Mouse (Mus musculus) layer of hippocampus, adult 2 months (tissue): Measurements from ENCODE around the gene Klc3. TPM values are rescaled to one million over a fixed set of nuclear protein-coding genes. Genes with fewer than 3 reads are reported as not detected.
A peak's percentile ranks its signal among the peaks of the same experiment; 100 is the strongest.

ENCODE experiments used
- DNase-seq, 2 experiments: peaks; one replicate each; pipeline ENCODE4 v3.0.0; 2022; ENCODE audit warnings: low spot score in 2 of 2
- H3K27ac ChIP-seq: fragments of 200-600 bp; 2 replicates; pipeline ENCODE4 v1.8.1; 2022
- H3K4me3 ChIP-seq: fragments of 200-600 bp; 2 replicates; pipeline ENCODE4 v1.8.1; 2022; ENCODE audit warnings: mild to moderate bottlenecking
- CTCF ChIP-seq: fragments of 200-600 bp; conservative IDR thresholded peaks from 2 replicates; pipeline ENCODE4 v1.8.1; 2022; ENCODE audit warnings: antibody characterized with exemption, mild to moderate bottlenecking, moderate library complexity
- total RNA-seq, 2 experiments: library from RNA; stranded (reverse); gene quantifications; 2 replicates each; pipeline ENCODE4 v1.2.3; 2021

Gene Klc3
- total RNA-seq, 2 experiments from 2014 or later, result 3.2 to 3.5 TPM

DNA sequence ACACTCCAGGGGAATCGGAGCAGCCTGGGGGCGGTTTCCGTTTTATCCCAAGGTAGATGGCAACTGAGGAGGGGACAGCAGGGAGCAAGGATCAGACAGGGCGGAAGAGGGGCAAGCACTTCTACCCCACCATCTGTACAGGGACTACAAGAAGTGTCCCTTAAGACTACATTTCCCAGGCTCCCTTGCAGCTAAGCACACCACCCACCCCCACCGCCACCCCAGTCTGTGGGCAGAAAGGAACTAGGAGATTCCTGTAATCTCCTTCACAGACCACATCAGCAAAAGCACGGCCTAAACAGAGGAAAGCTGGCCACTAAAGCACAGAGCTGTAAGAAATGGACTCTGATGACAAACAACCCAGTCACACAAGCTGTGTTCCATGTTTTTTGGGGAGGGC lies 22.4 kb upstream of the Klc3 start:
- peak in 1 of 2 experiments; percentile 43 for DNase-seq
- peak overlapping the region; percentile 18; the same call in 1 of the 2 replicates for H3K27ac ChIP-seq
- no peak overlapping the region for H3K4me3 ChIP-seq
- no peak for TF ChIP-seq CTCF

DNA sequence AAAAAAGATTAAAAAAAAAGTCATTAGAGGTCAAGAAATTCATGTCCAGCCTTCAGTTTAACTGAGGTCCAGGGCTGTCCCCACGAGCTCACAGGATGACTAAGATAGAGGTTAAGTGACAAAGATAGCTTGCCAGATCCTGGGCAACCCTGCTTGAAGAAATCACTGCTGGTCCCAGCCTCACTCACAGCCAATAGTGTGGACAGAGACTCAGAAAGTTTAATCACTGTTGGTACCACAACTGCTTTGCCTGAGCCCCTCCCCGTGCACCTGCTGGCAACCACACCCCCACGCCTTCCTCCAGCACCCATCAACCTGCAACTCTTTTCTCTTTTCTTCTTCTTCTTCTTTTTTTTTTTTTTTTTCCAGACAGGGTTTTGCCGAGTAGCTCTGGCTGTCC lies 20.1 kb upstream of the Klc3 start:
- no peak overlapping the region for H3K4me3 ChIP-seq
- no peak for TF ChIP-seq CTCF
- no peak for DNase-seq

DNA sequence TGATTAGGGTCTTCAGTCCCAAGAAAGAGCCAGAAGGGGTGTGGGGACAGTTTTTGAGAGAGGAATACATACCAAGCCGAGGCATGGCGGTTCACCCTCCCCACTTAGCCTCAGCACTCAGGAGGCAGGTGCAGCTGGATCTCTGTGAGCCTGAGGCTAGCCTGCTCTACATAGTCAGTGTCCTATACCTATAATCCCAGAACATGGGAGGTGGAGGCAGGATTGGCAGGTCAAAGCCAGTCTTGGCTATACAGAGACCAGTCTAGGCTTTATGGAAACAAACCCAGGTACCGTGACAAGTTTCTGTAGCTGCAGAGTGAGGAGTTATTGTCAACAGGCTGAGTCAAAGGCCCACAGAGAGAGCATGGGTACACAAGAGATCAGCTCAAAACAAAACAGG lies 19.2 kb upstream of the Klc3 start:
- DNase-seq, result no peak
- TF ChIP-seq CTCF, result no peak
- H3K27ac ChIP-seq, result no peak overlapping the region
- H3K4me3 ChIP-seq, result no peak overlapping the region

More for the DNA sequence above, 20.1 kb upstream of the Klc3 start:
- H3K27ac ChIP-seq, result no peak overlapping the region

DNA sequence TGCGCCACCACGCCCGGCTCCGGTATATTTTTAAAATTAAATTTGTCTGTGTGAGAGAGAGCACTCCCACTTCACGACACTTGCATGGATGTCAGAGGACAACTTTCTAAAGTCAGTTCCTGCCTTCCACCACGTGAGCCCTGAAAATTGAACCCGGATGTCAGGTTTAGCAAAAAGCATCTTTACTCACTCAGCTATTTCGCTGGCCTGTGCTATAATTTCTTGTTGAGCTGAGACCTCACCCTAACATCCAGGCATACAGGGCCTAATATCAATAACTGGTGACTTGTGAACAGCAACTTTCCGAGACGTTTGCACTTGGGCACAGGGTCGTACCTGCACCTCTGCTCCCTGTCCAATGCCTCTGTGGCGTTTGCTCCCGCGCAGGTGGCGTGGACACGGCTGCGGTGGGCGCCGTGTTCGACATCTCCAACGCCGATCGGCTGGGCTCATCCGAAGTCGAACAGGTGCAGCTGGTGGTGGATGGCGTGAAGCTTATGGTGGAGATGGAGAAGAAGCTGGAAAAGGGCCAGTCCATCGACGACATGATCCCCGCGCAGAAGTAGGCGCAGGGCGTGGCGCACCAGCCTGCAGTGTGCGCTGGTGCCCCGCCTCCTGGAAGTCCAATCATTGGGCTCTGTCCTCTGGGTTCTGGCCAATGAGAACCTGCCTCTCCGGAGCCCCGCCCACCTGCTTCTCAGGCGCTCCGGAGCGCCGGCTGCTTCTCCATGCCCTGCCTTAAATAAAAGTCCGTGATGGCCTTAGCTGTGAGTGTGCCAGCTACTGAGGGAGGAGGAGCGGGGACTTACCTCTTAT lies 17.1 kb upstream of the Klc3 start:
- peak overlapping the region; percentile 65 for H3K4me3 ChIP-seq
- no peak overlapping the region for H3K27ac ChIP-seq
- no peak for TF ChIP-seq CTCF
- peak; percentile 79 to 90 for DNase-seq

DNA sequence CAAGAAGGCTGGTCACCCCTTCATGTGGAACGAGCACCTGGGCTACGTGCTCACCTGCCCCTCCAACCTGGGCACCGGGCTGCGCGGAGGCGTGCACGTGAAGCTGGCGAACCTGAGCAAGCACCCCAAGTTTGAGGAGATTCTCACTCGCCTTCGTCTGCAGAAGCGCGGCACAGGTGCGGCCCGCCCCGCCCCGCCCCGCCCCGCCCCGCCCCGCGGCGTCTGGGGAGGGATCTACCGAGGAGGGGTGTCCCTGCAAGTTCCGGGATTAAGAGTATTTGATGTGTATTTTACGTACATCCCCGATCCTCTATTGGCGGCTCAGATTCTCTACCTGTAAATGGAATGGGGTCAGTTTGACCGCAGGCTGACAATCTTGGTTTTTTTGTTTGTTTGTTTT lies 16.2 kb upstream of the Klc3 start:
- H3K4me3 ChIP-seq, result no peak overlapping the region
- no peak for TF ChIP-seq CTCF
- DNase-seq, result no peak
- H3K27ac ChIP-seq, result no peak overlapping the region

DNA sequence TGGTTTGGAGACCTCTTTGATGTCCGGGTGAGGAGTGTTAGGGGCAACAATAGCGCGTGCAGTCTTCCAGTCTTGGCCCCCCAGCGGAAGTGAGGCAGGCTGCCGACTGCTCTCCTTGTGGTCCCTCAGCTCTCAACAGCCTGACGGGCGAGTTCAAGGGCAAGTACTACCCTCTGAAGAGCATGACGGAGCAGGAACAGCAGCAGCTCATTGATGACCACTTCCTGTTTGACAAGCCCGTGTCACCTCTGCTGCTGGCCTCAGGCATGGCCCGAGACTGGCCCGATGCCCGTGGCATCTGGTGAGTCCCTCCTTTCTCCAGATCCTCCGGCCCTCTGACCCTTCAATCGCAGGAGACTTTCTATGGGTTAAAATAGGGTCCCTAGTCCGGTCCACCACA lies 12.7 kb upstream of the Klc3 start:
- Histone ChIP-seq H3K4me3 (no peak overlapping the region), H3K27ac (no peak overlapping the region)
- no peak for TF ChIP-seq CTCF
- no peak for DNase-seq

DNA sequence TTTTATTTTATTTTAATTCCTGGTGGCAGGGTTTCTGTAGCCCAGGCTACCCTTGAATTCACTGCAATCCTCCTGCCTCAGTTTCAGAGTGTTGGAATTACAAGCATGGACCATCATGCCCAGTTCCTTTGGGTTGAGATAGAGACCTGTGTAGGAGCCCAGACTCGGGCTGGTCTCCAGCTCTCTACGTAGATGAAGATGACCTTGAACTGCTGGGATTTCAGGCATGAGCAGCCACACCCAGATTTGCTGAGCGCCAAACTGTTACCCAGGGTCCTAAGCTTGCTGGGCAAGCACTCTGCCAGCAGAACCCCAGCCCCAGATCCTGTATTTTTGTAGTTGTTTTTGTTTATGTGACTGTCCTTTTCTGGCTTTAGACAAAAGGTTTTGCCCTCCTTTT lies 9.6 kb upstream of the Klc3 start:
- no peak overlapping the region for H3K4me3 ChIP-seq
- DNase-seq, result no peak
- TF ChIP-seq CTCF, result no peak
- H3K27ac ChIP-seq, result no peak overlapping the region

DNA sequence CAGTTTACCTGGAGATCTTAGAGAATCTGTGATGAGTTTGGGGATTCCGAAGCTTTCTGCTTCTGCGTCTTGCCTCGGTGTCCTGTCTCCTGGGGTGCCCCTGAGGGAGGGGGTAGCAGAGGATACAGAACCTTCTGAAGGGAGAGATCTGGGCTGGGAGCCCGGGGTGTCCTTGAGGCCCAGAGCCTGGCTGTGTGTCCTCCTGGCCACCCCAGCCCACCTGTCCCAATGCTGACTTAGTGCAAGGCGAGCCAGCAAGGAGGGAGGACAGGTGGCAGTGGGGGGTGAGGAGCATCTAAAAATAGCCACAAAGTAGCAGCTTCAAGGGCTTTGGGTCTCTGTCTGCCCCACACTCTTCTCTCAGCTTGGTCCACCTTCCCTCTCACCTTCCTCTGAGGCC lies 7.9 kb upstream of the Klc3 start:
- TF ChIP-seq CTCF, result no peak
- DNase-seq, result no peak
- no peak overlapping the region for H3K4me3 ChIP-seq
- no peak overlapping the region for H3K27ac ChIP-seq

DNA sequence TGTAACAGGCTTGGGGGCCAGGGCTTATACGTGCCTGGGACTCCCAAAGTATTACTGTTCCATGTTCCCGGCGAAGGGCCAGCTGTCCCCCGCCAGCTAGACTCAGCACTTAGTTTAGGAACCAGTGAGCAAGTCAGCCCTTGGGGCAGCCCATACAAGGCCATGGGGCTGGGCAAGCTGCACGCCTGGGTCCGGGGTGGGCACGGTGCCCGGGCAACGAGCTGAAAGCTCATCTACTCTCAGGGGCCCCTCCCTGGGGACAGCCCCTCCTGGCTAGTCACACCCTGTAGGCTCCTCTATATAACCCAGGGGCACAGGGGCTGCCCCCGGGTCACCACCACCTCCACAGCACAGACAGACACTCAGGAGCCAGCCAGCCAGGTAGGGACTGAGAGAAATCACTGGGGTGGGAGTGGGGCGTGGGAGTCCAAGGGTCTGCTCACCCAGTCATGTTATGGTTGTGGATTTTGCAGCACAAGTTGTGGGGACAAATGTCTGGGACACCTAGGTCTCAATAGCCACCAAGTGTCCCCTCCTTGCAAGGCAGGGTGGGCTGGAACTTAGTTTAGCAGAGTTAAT lies 7.0 kb upstream of the Klc3 start:
- no peak overlapping the region for H3K27ac ChIP-seq
- TF ChIP-seq CTCF, result no peak
- no peak overlapping the region for H3K4me3 ChIP-seq
- no peak for DNase-seq

DNA sequence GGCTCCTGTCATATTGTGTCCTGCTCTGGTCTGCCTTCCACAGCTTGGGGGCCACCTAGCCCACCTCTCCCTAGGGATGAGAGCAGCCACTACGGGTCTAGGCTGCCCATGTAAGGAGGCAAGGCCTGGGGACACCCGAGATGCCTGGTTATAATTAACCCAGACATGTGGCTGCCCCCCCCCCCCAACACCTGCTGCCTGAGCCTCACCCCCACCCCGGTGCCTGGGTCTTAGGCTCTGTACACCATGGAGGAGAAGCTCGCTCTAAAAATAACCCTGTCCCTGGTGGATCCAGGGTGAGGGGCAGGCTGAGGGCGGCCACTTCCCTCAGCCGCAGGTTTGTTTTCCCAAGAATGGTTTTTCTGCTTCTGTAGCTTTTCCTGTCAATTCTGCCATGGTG lies 5.8 kb upstream of the Klc3 start:
- no peak overlapping the region for H3K4me3 ChIP-seq
- no peak for TF ChIP-seq CTCF

DNA sequence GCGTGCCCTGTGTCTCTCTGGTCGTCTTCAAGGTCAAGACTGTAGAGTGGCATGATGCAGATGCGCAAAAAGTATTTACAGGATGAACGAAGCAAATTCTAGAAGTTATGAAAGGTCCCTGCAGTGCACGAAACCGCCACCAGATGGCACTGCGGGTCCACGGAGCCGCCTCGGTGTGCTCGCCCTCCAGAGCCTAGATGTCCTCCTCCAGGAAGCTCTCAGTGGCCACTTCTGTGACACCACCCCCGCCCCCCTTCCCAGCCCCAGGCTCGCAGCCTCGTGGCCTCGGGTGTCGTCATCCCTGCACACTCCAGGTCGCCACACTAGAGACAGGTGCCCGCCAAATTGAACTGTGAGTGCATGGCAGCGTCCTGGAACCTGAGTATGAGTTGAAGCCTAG lies 1.5 kb upstream of the Klc3 start:
- peak; percentile 99 for TF ChIP-seq CTCF
- H3K4me3 ChIP-seq, result no peak overlapping the region
- no peak overlapping the region for H3K27ac ChIP-seq
- DNase-seq, result peak in 1 of 2 experiments; percentile 89

More for the DNA sequence above, 5.8 kb upstream of the Klc3 start:
- no peak for DNase-seq
- no peak overlapping the region for H3K27ac ChIP-seq

DNA sequence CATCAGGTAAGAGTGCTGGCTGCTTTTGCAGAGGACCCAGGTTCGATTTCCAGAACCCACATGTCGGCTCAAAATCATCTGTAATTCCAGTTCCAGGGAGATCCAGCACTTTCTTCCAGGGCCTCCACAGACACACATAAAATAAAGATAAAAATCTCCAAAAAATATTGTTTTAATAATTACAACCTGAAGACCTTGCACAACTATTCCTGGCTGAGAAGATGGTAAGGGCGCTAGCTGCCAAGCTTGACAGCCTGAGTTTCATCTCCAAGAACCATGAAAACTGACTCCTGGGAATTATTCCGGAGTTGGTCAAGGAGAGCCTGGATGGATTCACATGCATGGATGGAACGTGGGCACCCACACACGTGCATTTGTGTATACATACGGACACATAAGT lies 572 bp upstream of the Klc3 start, which contains the start of gene Ckm:
Gene Ckm (plus strand): TSS at position 301 of the 400 bp plus-strand sequence.
- no peak for DNase-seq
- no peak within 1 kb of the TSS for H3K27ac ChIP-seq
- peak within 1 kb of the TSS; percentile 54 for H3K4me3 ChIP-seq
- TF ChIP-seq CTCF, result no peak

DNA sequence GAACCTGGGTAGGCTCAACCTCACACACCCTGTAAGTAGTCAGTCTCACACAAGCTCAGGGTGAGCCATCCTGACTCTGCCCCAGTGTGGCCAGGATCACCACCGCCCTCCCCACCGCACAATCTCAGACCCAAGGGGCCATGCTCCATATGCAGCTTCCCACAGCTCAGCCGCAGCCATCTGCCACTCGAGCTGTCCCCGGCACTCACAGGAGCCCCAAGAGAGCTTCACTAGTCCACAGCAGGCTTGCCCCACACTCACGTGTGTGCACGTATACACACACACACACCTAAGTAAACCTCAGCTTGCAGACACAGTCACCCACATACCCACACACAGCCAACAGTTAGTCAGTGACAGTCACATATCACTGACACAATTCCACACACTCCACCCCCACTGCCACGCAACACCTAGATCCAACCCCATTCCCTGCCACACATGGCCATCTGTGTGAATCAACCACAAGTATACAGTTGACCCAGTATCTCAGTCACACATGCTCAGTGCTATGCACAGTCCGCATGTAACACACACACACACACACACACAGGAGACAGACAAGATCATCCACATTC lies 1.3 kb downstream of the Klc3 start:
- no peak for TF ChIP-seq CTCF
- H3K27ac ChIP-seq, result no peak overlapping the region
- no peak for DNase-seq
- no peak overlapping the region for H3K4me3 ChIP-seq
